Mouse (Mus musculus): ENCODE measurements around the gene Mfsd11. TPM values are rescaled to one million over a fixed set of nuclear protein-coding genes. Genes with fewer than 3 reads are reported as not detected.

Gene Mfsd11
- total RNA-seq, 2 experiments from 2014 or later: 38.5 to 48.9 TPM

DNA sequence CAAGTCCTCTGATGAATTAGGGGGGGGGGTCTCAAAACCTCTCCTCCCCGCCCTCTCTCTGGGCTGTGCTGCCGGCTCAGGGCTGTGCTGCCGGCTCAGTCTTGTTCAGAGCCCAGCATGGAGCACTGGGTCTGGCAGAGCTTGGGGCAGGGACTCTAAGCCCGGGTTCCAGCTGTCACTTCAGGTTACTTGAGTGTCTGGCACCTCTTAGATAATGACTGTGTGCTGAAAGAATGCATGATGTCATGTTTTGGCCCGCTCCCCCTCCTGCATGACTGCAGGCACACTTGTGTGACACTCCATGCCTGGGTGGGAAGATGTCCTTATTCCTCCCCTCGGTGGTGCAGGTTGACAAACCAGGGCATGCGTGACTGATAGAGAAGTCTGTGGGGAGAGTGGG lies 69.8 kb downstream of the Mfsd11 start:
- DNase-seq (ENCODE audit: low spot score in 2 of 2): no peak

Other genes starting within 250 kb of the Mfsd11 start
- gene Rhbdf2, start 225.4 kb upstream of the Mfsd11 start, total RNA-seq (2021): 1 to 10 TPM; 1.6 to 1.7 TPM
- 1 to 10 TPM; 4.6 to 5.0 TPM for gene Prcd, start 198.9 kb upstream of the Mfsd11 start, total RNA-seq (2021)
- 10 to 100 TPM; 48.9 to 52.1 TPM for gene Cygb, start 198.1 kb upstream of the Mfsd11 start, total RNA-seq (2021)
- not detected for gene St6galnac1, start 76.9 kb upstream of the Mfsd11 start, total RNA-seq (2021)
- gene Mxra7, start 24.4 kb upstream of the Mfsd11 start, total RNA-seq (2021): 10 to 100 TPM; 22.2 to 22.8 TPM
- 10 to 100 TPM; 27.3 to 30.0 TPM for gene Mettl23, start 9.2 kb upstream of the Mfsd11 start, total RNA-seq (2021)
- 10 to 100 TPM; 28.8 to 29.3 TPM for gene Jmjd6, start 9.0 kb upstream of the Mfsd11 start, total RNA-seq (2021)
- 100 to 1,000 TPM; 171 to 184 TPM for gene Srsf2, start 654 bp downstream of the Mfsd11 start, total RNA-seq (2021)
- gene Mgat5b, start 66.4 kb downstream of the Mfsd11 start, total RNA-seq (2021): 10 to 100 TPM; 44.1 to 44.5 TPM

Measured in layer of hippocampus, postnatal 14 days (tissue).